Mouse (Mus musculus) heart, adult 2 months (tissue): Measurements from ENCODE around the gene Cubn.

Experiments
- CTCF ChIP-seq: fragments of 200-600 bp; IDR thresholded peaks from 2 replicates; pipeline ENCODE4 v1.8.1; 2022; ENCODE audit warnings: antibody characterized with exemption, mild to moderate bottlenecking, moderate library complexity
- EP300 ChIP-seq: fragments of 200-500 bp; IDR thresholded peaks from 2 replicates; pipeline ENCODE4 v1.6.1; 2011; ENCODE audit warnings: low read depth, low read length, control low read depth; ENCODE audit not compliant: insufficient read depth
- POLR2A ChIP-seq: fragments of 200-500 bp; IDR thresholded peaks from 2 replicates; pipeline ENCODE4 v1.6.1; 2011; ENCODE audit warnings: mild to moderate bottlenecking, low read depth, low read length, control low read depth; ENCODE audit not compliant: insufficient read depth

- no peak for TF ChIP-seq CTCF
- no peak for TF ChIP-seq POLR2A
- TF ChIP-seq EP300: no peak
Observed at GRCm38 (mm10) chr2:13233902-13234301, 257.7 kb downstream of the Cubn start.
